Mouse (Mus musculus) liver, adult 2 months (tissue): ENCODE data around the gene Btg2.

ENCODE experiments used
- CTCF ChIP-seq: fragments of 200-500 bp; IDR thresholded peaks from 2 replicates; pipeline ENCODE4 v1.5.1; 2011; ENCODE audit warnings: low read depth, low read length, control low read depth
- POLR2A ChIP-seq: fragments of 200-500 bp; IDR thresholded peaks from 2 replicates; pipeline ENCODE4 v1.6.1; 2011; ENCODE audit warnings: low read length, control low read depth; ENCODE audit not compliant: insufficient read depth; ENCODE audit errors: extremely low read depth

DNA sequence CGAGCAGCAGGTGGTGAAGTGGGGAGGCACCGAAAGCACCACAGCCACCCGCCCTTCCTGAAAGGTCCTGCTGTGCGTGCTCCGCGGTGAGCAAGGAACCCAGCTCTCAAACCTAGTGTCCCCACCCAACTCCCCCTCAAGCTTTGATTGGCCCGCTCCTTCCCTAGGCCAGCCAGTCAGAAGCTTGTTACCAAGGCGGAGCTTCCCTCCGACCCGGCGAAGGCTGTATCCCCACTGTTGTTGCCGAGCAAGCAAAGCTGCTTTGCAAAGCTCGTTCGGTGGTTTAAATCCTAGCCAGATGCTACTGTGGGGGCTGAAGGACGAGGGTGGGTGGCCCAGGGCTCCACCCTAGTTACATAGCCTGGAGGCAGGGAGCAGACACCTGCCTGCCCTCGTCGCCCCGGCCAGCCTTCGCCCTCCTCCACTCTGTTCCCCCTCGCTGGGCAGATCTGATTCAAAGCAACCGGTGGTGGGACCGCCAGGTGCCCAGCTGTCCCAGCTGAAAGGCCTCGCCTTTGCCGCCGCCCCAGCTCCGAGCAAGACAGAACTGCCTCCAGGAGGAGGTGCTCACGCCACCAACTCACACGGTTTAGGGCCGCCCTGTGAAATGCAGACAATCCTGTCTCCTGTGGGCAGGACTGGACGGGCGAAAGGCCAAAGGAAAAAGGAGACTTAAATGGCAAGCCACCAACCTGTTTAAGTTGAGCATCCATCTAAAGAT lies 17.9 kb downstream of the Btg2 start:
- TF ChIP-seq CTCF (peak; percentile 17; the same call in 1 of the 2 replicates), POLR2A (0 out of 2 replicates have a peak, but pooled peaks have one; percentile 47)
